Mouse (Mus musculus) erythroblast, embryonic 14.5 days (primary cell): ENCODE results near the gene Plppr1.

Experiments
- GATA1 ChIP-seq: IDR thresholded peaks from 2 replicates; pipeline ENCODE4 v1.6.1; 2012; ENCODE audit warnings: low read length, inconsistent platforms, mixed read lengths
- TAL1 ChIP-seq: IDR thresholded peaks from 3 replicates; pipeline ENCODE4 v1.6.1; 2012; ENCODE audit warnings: low read length, inconsistent platforms, mixed read lengths

- TF ChIP-seq GATA1 (no peak), TAL1 (no peak)
These were observed 31.4 kb downstream of the Plppr1 start for GRCm38 (mm10) chr4:49090461-49090860.
